Mouse (Mus musculus) heart, adult 2 months (tissue): ENCODE results near the gene Dlst. TPM values are rescaled to one million over a fixed set of nuclear protein-coding genes. Genes with fewer than 3 reads are reported as not detected.

Source experiments
- DNase-seq, 2 experiments: peaks; one replicate each; pipeline ENCODE4 v3.0.0; 2021
- H3K27ac ChIP-seq: fragments of 200-600 bp; 2 replicates; pipeline ENCODE4 v1.8.1; 2022
- H3K27me3 ChIP-seq: fragments of 200-500 bp; 2 replicates; pipeline ENCODE4 v1.6.1; 2012; ENCODE audit warnings: mild to moderate bottlenecking, low read length, inconsistent platforms, mixed read lengths; ENCODE audit not compliant: control insufficient read depth, insufficient read depth
- H3K36me3 ChIP-seq: fragments of 200-500 bp; 2 replicates; pipeline ENCODE4 v1.6.1; 2012; ENCODE audit warnings: low read length, inconsistent platforms; ENCODE audit not compliant: control insufficient read depth, insufficient read depth
- H3K4me1 ChIP-seq: fragments of 200-500 bp; 2 replicates; pipeline ENCODE4 v1.6.1; 2011; ENCODE audit warnings: low read length; ENCODE audit not compliant: control insufficient read depth, insufficient read depth
- H3K4me3 ChIP-seq: fragments of 200-600 bp; 2 replicates; pipeline ENCODE4 v1.8.1; 2022
- H3K79me2 ChIP-seq: fragments of 200-500 bp; replicated peaks from 2 replicates; pipeline ENCODE4 v1.6.1; 2012; ENCODE audit warnings: mild to moderate bottlenecking, inconsistent platforms, low read length, moderate library complexity, mixed read lengths; ENCODE audit not compliant: control insufficient read depth, insufficient read depth
- H3K9ac ChIP-seq: fragments of 200-500 bp; 2 replicates; pipeline ENCODE4 v1.6.1; 2012; ENCODE audit warnings: low read depth, mild to moderate bottlenecking, control low read depth, inconsistent platforms, low read length, mixed read lengths
- CTCF ChIP-seq: fragments of 200-600 bp; IDR thresholded peaks from 2 replicates; pipeline ENCODE4 v1.8.1; 2022; ENCODE audit warnings: antibody characterized with exemption, mild to moderate bottlenecking, moderate library complexity
- EP300 ChIP-seq: fragments of 200-500 bp; IDR thresholded peaks from 2 replicates; pipeline ENCODE4 v1.6.1; 2011; ENCODE audit warnings: low read depth, low read length, control low read depth; ENCODE audit not compliant: insufficient read depth
- POLR2A ChIP-seq: fragments of 200-500 bp; IDR thresholded peaks from 2 replicates; pipeline ENCODE4 v1.6.1; 2011; ENCODE audit warnings: mild to moderate bottlenecking, low read depth, low read length, control low read depth; ENCODE audit not compliant: insufficient read depth
- WGBS: fragments of 180-500 bp; shearing (Covaris S2); methylation state at CpG from one replicate; pipeline ENCODE4 v1.1.7; 2018; 5-methylcytosine and 5-hydroxymethylcytosine counted together
- intact Hi-C: fragments of 180-260 bp; cut with DNase I; formaldehyde crosslinking; loops from one replicate; pipeline ENCODE4 v1.15.1; 2025
- polyA plus RNA-seq: library from polyadenylated mRNA; depleted of rRNA; stranded (reverse); fragments of >200 nt; gene quantifications from 2 replicates; pipeline ENCODE4 v1.2.3, GENCODE M21; 2012
- total RNA-seq, 2 experiments: library from RNA; stranded (reverse); gene quantifications; 2 replicates each; pipeline ENCODE4 v1.2.3; 2021

The Dlst gene
- total and polyA plus RNA-seq, 3 experiments = 423 to 715 (median 668) TPM

DNA sequence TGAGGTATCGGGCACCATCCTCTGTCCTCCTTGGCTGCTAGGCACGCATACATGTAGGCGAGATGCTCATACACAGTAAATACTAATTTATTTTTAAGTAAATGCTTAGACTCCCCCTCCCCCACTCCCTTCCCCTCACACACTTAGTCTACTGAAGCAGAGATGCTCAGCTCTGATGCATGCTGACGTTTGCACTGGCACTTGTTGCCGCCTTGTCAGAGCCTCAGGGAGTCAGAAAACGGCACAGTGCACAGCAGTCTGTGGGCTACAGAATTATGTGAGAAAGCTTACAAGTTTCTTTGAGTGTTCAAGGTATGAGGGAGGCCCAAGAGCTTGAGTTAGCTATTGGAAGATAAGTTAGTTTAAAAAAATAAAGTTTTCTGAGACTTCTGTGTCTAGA, 20.7 kb downstream of the Dlst start:
- DNase-seq = no peak
- TF ChIP-seq EP300 (no peak), CTCF (no peak), POLR2A (no peak)
- Histone ChIP-seq H3K79me2 (no peaks in the 10 kb centered on the region), H3K36me3 (peaks cover 5% of the 10 kb centered on the region), H3K4me3 (no peak overlapping the region), H3K9ac (no peak overlapping the region), H3K27me3 (no peaks in the 10 kb centered on the region), H3K4me1 (peaks cover 3% of the 10 kb centered on the region), H3K27ac (no peak overlapping the region)
- intact Hi-C loops = no loop called here
- 87% methylated on average over 6 of the region's 6 CpGs for WGBS

DNA sequence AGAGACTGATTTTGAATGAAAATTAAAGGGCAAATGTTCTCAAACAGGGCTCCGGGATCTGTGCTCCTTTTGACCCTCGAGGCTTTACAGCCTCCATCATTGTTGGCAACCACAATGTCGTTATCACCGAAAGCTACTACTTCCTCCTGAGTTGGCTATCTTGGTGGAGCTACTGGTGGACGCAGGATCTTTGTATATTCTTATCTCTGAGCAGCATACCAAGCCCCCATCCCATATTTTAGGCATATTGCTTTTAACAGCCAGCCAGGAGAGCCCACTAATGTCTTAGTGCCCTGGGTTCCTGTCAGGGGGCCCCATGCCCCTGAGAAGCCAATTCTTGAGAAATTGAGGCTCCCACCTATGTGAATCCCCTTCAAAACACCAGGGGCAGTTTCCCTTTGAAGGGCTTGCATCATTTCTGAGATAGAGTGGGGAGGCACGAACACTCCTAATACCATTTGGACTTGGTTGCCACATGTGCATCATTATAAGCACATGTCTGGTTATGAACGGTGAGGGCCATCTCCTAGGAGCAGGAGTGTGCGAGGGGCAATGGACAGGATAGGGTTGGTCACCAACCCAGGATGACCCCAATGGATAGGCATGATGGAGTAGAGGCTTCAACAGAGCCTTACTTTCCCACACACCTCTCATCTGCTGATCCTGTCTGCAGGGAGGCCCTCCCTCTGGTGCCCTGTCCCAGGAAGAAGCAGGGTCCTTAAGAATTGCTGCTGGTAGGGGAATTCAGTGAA, 23.6 kb downstream of the Dlst start:
- no peak for TF ChIP-seq CTCF
- no peak for TF ChIP-seq POLR2A
- no peak for TF ChIP-seq EP300
- WGBS = 65% methylated on average over 8 of the region's 8 CpGs
- Histone ChIP-seq H3K79me2 (no peaks in the 10 kb centered on the region), H3K27me3 (no peaks in the 10 kb centered on the region), H3K4me3 (no peak overlapping the region), H3K36me3 (peaks cover 5% of the 10 kb centered on the region), H3K27ac (no peak overlapping the region), H3K9ac (no peak overlapping the region), H3K4me1 (peaks cover 3% of the 10 kb centered on the region)
- DNase-seq = no peak
- intact Hi-C loops = no loop called here

DNA sequence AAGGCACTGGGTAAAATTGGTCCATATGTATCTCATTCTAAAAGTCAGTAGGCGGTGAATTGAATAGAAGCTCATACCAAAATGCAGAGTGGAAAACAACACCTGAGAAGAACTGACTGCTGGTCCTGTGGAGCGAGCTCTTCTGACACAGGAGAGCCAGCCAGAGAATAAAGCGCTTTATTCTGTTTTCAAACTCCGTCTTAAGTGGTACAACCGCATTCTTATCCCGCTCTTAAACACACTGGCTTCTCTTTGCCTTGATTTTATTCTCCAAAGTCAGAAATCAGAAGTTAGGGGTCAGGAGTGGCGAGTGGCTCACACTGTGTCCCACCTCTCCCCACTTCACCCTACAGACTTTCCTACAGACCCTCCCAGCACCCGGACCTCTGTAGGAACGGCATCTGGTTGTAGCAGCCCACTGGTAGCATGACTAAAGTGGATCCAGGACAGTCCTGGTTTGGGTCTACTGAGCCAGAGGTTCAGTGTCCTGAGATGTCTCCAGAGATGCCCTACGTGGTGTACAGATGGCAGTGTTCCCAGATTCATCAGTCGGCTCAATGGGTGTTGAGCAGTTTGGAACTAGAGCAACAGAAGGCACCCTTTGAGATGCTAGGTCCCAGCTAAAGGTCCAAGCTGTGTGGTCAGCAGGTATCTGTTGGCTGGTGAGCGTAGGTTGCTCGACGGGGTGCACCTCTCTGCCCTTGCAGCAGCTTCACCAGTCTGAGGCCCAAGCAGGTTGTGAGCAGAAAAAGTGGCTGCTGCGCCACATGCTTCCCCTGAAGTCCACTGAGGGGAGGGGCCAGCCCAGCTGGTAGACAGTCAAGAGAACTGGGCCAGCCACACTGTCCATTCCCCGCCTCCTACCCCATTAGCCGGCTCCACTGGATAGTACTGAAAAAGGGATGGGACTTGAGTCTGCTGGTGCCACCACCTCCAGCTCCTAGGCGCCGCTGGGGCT, 25.2 kb downstream of the Dlst start:
- DNase-seq = peak in 1 of 2 experiments; percentile 39
- Histone ChIP-seq H3K27ac (no peak overlapping the region), H3K4me1 (peaks cover 3% of the 10 kb centered on the region), H3K4me3 (no peak overlapping the region), H3K79me2 (no peaks in the 10 kb centered on the region), H3K27me3 (no peaks in the 10 kb centered on the region), H3K9ac (no peak overlapping the region), H3K36me3 (no peaks in the 10 kb centered on the region)
- intact Hi-C loops = no loop called here
- TF ChIP-seq EP300 (0 out of 2 replicates have a peak, but pooled peaks have one; percentile 13), POLR2A (no peak)
- WGBS = 62% methylated on average over 19 of the region's 19 CpGs

DNA sequence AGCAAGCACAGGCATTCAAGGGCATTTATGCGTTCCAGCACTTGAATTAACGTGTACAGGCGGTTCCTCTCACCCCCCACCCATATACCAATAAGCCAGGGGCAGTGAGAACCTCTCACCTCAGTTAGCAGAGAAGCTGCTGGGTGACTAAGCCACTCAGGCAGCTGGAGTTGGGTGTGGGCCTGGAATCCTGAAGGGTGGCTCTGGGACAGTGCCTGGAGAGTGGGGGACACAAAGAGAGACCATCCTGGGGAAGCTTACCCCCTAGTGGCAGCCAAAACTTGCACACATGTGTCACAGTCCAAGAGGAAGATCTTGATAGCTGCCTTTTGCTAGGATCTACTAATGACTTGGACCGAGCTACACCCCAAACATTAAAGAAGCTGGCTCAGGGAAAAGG, 26.0 kb downstream of the Dlst start:
- TF ChIP-seq POLR2A (no peak), CTCF (no peak)
- Histone ChIP-seq H3K4me1 (peaks cover 3% of the 10 kb centered on the region), H3K36me3 (no peaks in the 10 kb centered on the region), H3K27ac (no peak overlapping the region), H3K9ac (no peak overlapping the region), H3K4me3 (no peak overlapping the region), H3K79me2 (no peaks in the 10 kb centered on the region), H3K27me3 (no peaks in the 10 kb centered on the region)
- intact Hi-C loops = no loop called here
- 61% methylated on average over 4 of the region's 4 CpGs for WGBS
- no peak for DNase-seq

DNA sequence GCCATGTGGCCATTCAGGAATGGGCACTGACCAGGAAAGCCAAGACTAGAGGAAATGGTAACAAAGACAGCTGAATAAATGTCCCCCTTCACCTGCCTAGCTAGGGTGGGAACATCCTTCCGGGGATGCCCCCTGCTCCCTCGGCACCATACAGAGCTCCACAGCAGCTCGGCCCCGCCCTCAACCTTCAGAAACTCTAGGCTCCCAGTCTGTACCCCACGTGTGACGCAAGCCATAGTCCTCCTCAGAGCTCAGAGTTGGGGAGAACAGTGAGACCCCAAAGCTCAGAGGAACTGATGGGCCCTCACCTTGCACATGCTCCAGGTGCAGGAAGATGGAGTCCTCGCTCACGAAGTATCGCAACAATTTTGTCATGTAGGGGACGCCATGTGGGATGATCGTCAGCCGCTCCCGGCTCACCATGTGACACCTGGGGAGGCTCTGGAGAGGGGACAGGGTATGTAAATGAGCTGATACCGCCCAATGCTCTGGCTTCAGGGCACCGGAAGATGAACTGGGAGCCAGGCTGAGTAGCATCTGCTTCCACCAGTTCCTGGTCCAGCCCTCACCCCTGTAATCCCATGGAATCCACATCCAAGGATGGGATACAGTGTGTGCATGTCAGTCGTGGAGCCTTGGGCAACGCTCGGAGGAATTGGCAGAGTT, 29.5 kb downstream of the Dlst start:
- intact Hi-C loops = loop anchor here (5.0 kb wide), 1 partner anchor 48 kb away; no protein-coding TSS in a partner anchor
- H3K9ac ChIP-seq = no peak overlapping the region
- 41% methylated on average over 18 of the region's 18 CpGs for WGBS
- H3K27ac ChIP-seq = no peak overlapping the region
- no peak for TF ChIP-seq POLR2A
- no peak for TF ChIP-seq EP300
- no peak for TF ChIP-seq CTCF
- no peaks in the 10 kb centered on the region for H3K36me3 ChIP-seq
- H3K27me3 ChIP-seq = no peaks in the 10 kb centered on the region
- no peak overlapping the region for H3K4me3 ChIP-seq
- H3K4me1 ChIP-seq = peaks cover 3% of the 10 kb centered on the region
- DNase-seq = peak in 1 of 2 experiments; percentile 17
- no peaks in the 10 kb centered on the region for H3K79me2 ChIP-seq
